Mouse (Mus musculus): ENCODE results near the gene Tspan9. TPM values are rescaled to one million over a fixed set of nuclear protein-coding genes. Genes with fewer than 3 reads are reported as not detected.

The Tspan9 gene
- 11.0 and 11.1 TPM in 2 replicates for polyA plus RNA-seq (2012; rRNA removed)

DNA sequence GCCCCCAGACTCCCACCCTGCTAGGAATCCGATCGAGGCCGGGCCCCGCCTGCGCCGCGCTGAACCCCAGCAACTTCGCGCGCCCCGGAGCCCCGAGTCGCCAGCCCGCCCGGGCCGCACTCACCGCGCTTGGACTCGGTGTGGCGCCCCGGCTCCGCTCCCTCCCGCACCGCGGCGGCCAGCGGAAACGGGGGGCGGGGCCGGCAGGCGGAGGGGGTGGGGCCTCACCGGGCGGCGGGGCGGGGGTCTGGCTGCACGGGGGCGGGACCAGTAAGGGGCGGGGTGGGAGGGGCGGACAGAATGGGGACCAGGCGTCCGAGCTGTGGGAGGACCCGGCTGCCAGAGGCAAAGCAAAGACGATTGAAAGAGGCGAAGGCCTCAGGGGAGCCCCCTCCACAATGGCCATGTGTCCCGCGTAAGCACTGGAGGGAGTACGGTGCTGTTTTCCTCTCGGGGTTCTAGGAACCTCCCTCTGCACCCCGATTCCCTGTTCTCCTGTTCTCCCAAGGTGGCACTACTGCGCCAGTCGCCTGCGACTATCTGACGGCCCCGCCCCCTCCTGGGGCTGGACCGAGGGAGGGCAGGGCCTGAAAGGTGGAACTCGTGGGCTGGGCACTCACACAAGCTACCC, at the start of gene Tspan9:
TSS of gene Tspan9 (minus strand) at position 205 of the 631 bp plus-strand sequence.

Other genes with a start within 250 kb of the Tspan9 start
- gene Tead4, start 157.2 kb upstream of the Tspan9 start, polyA plus RNA-seq (2012; rRNA removed): 0.26 and 0.28 TPM in 2 replicates
- 2.8 and 2.9 TPM in 2 replicates for gene Tulp3, start 212.3 kb upstream of the Tspan9 start, polyA plus RNA-seq (2012; rRNA removed)
- 13.8 and 21.2 TPM in 2 replicates for gene Rhno1, start 219.3 kb upstream of the Tspan9 start, polyA plus RNA-seq (2012; rRNA removed)
- gene Foxm1, start 219.4 kb upstream of the Tspan9 start, polyA plus RNA-seq (2012; rRNA removed): 20.3 and 26.5 TPM in 2 replicates
- gene Tex52, start 231.9 kb upstream of the Tspan9 start, polyA plus RNA-seq (2012; rRNA removed): 0.05 and 0.10 TPM in 2 replicates
- not detected in 2 replicates for gene Gm44596, start 231.9 kb upstream of the Tspan9 start, polyA plus RNA-seq (2012; rRNA removed)

Measured in liver, embryonic 14 days (tissue).